Mouse (Mus musculus) cerebellum, postnatal 25 days (tissue): Measurements from ENCODE around the gene Stip1.

Source experiments
- DNase-seq, 2 experiments: peaks; one replicate each; pipeline ENCODE4 v3.0.0; 2021; ENCODE audit warnings: mixed read lengths in 2 of 2

Gene Stip1

DNA sequence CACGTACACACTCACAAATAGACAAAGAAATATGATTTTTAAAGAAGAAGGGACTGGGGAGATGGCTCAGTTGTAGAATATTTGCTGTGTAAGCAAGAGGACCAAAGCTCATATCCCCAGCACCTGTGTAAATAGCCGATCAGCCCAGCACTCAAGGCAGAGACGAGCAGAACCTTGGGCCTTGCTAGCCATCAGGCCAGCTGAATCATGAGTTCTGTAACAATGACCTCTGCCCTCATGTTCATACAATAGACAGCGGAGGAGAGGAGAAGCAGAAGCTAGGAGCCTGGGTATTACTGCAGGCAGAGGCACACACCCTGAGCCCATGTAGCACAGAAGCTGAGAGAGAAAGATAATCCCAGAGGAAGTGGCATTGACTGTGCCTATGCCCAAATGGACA is 27.3 kb downstream of the Stip1 start:
- DNase-seq, result no peak

GRCm38 (mm10) chr19:7006892-7007593 is 32.7 kb downstream of the Stip1 start:
- DNase-seq, result no peak

DNA sequence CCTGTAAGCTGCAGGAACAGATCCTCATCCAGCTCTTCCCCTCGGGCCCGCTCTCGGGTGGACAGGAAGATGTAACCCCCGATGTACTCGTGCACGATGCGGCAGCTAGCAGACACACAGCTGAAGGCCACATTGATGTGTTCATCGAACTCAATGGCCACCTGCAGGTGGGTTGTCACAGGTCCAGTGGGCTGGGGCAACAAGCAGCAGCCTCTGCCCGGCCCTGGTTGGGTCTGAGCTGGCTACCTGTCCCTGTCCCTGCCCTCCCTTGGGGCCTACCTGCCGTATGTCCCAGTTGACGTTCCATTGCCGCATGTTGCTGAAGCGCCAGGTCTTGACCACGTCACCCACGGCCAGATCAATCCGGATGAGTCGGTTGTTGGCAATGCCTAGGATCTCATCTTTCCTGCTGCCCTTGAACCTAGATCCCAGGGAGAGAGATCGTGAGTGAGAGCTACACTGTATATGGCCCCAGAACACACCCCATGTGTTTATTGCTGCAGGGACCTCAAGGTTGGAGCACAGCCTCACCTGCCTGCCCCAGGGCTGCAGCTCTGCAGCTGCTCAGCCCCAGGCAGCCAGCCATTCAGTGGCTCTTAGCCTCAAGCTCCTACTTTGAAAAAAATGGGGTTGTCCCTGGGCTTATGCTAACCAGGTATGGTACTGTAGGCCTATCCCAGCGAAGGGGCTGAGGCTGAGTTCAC is 40.3 kb downstream of the Stip1 start:
- DNase-seq, result peak in 1 of 2 experiments; percentile 23

DNA sequence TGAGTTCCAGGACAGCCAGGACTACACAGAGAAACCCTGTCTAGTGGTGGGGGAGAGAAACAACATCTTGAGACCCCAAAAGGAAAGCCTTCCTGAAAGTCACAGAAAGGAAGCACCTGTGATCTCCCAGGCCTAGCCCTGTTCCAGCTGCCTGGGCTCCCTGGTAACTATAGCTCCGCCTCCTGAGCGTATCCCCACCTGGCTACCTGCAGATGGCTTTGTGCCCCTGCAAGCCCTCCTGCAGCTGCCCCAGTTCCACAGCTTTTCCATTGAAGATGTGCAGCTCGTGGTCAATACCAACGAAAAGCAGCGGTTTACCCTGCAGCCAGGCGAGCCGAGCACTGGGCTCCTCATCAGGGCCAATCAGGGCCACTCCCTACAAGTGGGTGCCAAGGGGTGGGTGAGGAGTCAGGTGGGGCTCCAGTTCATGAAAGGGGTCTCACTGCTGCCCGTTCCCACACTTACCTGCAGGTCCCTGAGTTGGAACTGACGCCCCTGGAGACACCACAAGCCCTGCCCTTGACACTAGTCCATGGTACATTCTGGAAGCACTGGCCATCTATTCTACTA is 42.0 kb downstream of the Stip1 start:
- no peak for DNase-seq

DNA sequence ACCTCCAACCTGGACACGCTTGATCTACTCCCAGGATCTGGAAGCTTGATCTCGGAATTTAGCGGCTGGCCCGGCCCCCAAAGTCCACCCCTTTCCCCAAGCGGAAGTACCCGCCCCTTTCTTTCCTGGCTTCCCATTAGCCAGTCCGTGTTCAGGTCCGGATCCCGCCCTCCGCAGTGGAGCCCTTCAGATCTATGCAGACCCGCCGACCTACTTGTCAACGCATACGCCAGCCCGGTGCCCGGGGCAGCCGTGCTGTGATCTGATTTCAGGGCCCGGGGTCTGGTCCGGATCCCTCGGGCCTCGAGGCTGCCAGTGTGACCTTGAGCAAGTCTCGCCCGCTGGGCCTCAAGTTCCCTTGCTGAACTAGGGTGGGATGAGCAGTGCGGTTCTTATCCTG is 43.8 kb downstream of the Stip1 start, which contains the start of the genes Nudt22 and Trpt1:
Nudt22 (minus strand) TSS at position 112 of the 400 bp plus-strand sequence.
Trpt1 (plus strand) TSS at position 126 of the 400 bp plus-strand sequence.
- peak; percentile 88 to 91 for DNase-seq

DNA sequence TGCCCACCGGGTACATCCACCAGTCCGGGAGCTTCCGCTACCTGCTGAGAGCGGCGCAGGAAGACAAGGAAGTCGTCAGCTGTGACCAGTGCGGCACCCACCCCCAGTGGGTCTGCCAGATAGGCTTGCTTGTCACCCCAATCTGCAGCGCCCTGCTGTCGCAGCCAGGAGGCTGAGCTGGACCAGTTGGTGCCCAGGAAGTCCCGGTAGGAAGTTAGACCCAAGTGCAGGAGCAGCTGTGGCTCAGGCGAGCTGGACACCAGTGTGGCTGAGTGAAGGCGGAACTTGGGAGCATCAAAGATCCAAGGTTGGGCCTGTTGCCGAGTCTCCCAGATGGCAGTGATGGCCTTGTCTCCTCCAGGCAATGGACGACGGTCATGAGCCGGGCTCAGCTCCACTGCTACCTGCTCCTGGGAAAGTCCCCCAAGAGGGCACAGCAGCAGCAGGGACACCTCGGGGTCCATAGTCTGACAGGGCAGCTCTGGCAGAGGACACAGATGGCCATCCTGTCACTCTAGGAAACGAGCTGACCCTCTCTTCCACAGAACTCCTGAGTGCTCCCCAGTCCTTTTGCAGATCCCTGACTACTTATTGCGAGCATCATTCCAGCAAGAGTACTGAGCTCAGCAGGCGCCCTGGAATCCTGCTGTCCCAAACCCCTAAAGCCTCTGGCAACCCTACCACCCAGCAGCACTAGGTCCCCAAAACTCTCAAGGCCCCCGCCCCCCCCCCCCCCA is 44.3 kb downstream of the Stip1 start:
- peak; percentile 66 to 76 for DNase-seq

GRCm38 (mm10) chr19:6994489-6994888 is 45.3 kb downstream of the Stip1 start:
- DNase-seq, result peak in 1 of 2 experiments; percentile 21

DNA sequence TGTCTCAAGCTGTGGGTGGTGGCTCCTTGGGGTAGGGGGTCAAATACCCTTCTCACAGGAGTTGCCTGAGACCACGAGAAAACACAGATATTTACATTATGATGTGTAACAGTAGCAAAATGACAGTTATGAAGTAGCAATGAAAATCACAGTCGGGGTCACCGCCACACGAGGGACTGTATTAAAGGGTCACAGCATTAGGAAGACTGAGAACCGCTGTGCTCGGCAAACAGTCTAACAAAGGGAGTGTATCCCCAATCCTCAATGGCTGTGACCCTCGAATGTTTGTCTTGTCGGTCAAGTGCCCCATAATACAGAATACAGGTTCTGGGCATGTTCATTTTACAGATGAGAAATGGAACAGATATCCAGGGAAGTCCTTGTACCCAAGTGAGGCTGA is 45.8 kb downstream of the Stip1 start:
- DNase-seq, result no peak

GRCm38 (mm10) chr19:6993011-6993770 is 46.6 kb downstream of the Stip1 start:
- DNase-seq, result no peak

DNA sequence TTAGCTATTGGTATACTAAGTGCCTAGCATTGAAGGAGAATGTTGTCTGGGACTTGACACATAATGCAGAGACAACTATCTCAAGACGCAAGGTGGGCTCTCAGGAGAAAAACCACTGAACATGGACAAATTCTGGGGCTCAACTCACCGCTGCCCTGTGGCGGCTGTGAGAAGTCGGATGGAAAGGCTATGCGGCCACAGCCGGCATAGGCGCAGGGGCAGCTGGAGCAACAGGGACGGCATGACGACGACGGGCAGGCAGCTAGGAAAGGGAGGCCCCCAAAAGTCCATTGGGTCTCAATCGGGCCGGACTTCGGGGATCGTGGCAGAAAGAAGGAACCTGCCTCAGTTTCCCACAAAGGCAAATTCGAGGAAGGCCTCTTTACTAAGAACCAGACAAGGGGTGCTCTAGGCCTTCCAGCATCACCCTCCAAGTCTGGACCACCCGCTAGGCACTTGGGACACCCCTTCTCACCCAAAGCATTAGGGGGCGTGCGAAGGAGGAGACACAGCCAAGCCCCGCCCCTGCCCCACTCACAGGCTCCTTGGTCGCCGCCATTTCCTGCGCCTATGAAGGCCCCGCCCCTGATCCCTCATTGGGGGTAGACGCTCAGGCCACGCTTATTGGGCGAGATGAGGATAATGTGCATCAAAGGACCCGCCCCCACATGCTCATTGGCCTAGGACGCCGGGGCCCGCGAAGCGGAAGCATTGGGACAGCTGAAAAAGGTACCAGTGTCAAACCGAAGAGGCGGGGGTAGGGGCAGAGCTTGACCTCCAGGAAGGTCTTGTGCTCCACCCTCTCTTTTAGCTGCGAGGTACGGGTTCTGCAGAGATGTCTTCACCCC is 47.5 kb downstream of the Stip1 start, which contains the start of gene Dnajc4:
Dnajc4 (minus strand) TSS at position 562 of the 848 bp plus-strand sequence.
- peak; percentile 92 to 96 for DNase-seq

DNA sequence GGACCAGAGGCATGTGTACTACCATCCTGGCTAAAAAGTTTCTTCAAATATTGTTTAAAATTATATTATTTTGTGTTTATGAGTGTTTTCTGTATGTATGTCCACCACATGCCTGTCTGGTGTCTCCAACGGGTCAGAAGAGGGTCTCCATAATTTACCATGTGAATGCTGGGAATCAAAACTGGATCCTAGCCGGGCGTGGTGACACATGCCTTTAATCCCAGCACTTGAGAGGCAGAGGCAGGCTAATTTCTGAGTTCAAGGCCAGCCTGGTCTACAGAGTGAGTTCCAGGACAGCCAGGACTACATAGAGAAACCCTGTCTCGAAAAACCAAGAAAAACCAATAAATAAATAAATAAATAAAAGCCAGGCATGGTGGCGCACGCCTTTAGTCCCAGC is 48.6 kb downstream of the Stip1 start:
- peak in 1 of 2 experiments; percentile 18 for DNase-seq

GRCm38 (mm10) chr19:6990712-6991111 is 49.1 kb downstream of the Stip1 start:
- peak in 1 of 2 experiments; percentile 17 for DNase-seq

- peak in 1 of 2 experiments; percentile 17 for DNase-seq
Observed at GRCm38 (mm10) chr19:6989251-6989650, 50.5 kb downstream of the Stip1 start.

DNA sequence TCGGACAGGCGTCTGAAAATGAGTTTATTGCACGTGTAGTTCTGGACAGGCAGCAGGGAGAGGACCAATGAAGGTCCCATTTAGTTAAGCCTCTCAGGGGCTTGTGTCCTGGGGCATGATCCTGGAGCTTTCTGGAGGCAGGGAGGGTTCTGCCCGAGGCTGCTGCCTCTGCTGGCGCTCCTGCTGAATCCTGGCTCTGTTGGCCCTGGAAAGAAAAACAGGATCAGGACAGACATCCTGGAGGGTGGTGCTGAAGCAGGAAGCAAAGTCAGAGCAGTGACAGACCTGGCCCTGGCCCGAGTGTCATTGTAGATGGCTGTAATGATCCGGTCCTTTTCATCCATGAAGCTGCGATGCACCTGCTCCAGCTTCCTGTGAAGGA is 51.9 kb downstream of the Stip1 start:
- DNase-seq, result no peak

DNA sequence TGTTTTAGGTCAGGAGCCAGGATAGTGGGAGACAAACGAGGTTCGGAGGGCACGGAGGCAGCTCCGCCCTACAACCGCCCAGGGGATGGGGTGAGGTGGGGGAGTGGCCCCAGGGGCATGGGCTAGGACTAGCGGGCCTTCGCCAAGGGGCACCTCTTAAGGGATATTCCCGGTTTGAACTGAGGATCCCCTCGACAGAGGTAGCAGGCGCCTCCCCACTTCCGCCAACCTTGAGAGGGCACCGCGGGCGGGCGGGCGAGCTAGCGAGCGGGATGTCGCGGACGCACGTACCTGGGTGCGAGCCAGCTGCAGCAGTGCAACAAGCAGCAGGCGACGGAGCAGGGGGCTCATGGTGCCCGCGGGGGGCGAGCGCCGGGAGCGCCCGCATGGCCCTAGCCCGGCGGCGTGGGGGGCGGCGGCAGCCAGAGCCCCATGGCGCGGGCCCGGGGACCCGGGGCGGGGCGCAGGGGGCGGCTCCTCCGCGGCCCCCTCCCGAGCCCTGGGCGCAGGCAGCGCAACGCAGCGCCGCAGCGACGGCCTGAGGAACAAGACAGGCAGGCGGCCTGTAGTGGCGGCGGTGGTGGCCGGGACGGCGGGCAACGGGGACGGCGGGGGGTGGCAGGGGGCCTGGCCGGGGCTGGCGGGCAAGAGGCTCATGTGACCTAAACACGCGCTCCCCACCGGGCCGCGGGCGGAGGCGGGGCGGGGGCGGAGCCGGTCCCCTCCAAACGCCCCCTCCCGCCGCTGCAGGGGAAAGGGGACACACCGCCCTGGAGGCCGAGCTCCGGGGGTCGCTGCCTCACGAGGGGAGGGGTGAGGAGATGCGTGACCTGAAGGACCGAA is 52.5 kb downstream of the Stip1 start, which contains the start of gene Vegfb:
Vegfb (minus strand) TSS at position 591 of the 843 bp plus-strand sequence.
- DNase-seq, result peak; percentile 77 to 86

DNA sequence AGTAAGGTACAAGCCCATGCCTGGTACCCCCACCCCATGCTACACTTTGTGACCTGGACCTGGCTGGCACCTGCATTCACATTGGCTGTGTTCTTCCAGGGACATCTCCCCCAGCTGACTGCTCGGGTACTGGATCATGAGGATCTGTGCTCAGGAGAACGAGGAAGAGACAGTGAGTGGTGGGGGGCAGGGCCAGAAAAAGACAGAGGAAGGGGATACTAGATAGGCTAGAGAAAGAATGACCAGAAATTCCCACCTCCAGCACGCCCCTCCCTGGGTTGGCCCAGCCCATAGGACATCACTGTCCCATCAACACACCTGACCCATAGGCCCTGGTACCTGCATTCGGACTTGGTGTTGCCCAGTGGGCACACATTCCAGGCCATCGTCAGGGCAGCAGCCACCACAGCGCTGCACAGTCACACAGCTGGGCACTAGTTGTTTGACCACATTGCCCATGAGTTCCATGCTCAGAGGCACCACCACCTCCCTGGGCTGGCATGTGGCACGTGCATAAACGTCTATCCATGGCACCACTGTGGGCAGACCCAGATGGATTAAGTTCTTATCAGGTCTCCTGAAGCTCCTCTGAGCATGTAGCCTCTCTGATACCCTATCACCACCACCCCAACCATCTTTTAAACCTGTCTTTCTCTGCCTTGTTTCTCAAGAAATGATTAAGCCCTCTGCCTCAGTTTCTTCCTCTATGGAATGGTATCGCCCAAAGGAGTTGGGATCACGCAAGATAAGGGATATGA is 53.6 kb downstream of the Stip1 start:
- DNase-seq, result no peak

DNA sequence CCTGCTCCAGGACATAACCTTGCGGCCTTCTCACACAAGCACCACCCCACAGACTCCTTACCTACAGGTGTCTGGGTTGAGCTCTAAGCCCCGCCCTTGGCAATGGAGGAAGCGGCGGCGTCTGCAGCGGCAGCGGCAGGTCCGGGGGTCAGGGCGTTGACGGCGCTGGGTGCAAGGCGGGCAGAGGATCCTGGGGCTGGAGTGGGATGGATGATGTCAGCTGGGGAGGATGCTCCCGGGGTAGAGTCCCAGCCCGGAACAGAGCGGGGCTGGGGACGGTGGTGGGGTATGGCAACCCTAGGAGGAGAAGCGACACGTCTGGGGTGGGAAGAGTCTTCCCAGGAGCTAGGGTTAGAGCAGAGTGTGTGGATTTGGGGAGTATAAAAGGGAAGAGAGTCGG is 54.5 kb downstream of the Stip1 start:
- DNase-seq, result peak in 1 of 2 experiments; percentile 36

DNA sequence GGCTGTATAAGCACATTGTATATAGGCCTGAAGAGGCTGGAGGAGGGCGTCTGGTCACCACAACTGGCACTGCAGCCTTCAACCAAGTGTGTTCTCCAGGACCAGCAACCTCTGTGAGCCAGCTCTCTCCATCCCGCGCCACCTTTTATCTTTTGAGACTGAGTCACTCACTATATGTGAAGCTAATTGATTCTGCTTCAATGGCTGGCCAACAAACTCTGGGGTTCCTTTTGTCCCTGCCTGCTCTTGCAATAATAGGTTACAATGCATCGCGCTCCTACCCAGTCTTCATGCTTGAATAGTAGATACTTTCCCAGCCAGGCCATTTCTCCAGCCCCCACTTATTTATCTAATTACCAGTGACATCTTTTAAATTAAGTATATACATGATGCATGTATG is 56.1 kb downstream of the Stip1 start:
- DNase-seq, result no peak

GRCm38 (mm10) chr19:6981465-6981864 is 58.3 kb downstream of the Stip1 start:
- DNase-seq, result no peak
